Mouse (Mus musculus): Measurements from ENCODE around the gene Il23r. TPM values are rescaled to one million over a fixed set of nuclear protein-coding genes. Genes with fewer than 3 reads are reported as not detected.

Gene Il23r
- polyA plus RNA-seq, 1 experiment from 2014 or later: not detected

- Histone ChIP-seq H3K36me3 (no peaks in the 10 kb centered on the region), H3K4me1 (no peaks in the 10 kb centered on the region), H3K9me3 (replicated peaks) (no peaks in the 10 kb centered on the region), H3K27ac (no peak overlapping the region), H3K4me3 (no peak overlapping the region), H3K27me3 (ENCODE audit: low read depth, poor library complexity, severe bottlenecking) (no peaks in the 10 kb centered on the region)
- no peak for DNase-seq (ENCODE audit: low spot score)
- WGBS: 79% methylated on average over 1 of the region's 1 CpGs
These were observed 32.2 kb downstream of the Il23r start for GRCm38 (mm10) chr6:67459424-67459823.

- H3K4me3 ChIP-seq: no peak overlapping the region
- H3K27me3 ChIP-seq (ENCODE audit: low read depth, poor library complexity, severe bottlenecking): no peaks in the 10 kb centered on the region
- H3K36me3 ChIP-seq: no peaks in the 10 kb centered on the region
- no peaks in the 10 kb centered on the region for H3K9me3 ChIP-seq (replicated peaks)
- no peak for DNase-seq (ENCODE audit: low spot score)
- H3K27ac ChIP-seq: no peak overlapping the region
- no peaks in the 10 kb centered on the region for H3K4me1 ChIP-seq
- 63% methylated on average over 5 of the region's 5 CpGs for WGBS
These were observed 40.3 kb downstream of the Il23r start for GRCm38 (mm10) chr6:67451330-67451729.

- Histone ChIP-seq H3K4me1 (no peaks in the 10 kb centered on the region), H3K9me3 (replicated peaks) (no peaks in the 10 kb centered on the region), H3K27ac (no peak overlapping the region), H3K27me3 (ENCODE audit: low read depth, poor library complexity, severe bottlenecking) (no peaks in the 10 kb centered on the region), H3K36me3 (no peaks in the 10 kb centered on the region), H3K4me3 (no peak overlapping the region)
- no peak for DNase-seq (ENCODE audit: low spot score)
- 80% methylated on average over 1 of the region's 1 CpGs for WGBS
These were observed 45.8 kb downstream of the Il23r start for GRCm38 (mm10) chr6:67445866-67446265.

GRCm38 (mm10) chr6:67443124-67443523 lies 48.5 kb downstream of the Il23r start:
- H3K27ac ChIP-seq: no peak overlapping the region
- no peak overlapping the region for H3K4me3 ChIP-seq
- 89% methylated on average over 6 of the region's 6 CpGs for WGBS
- H3K27me3 ChIP-seq (ENCODE audit: low read depth, poor library complexity, severe bottlenecking): no peaks in the 10 kb centered on the region
- DNase-seq (ENCODE audit: low spot score): no peak
- no peaks in the 10 kb centered on the region for H3K4me1 ChIP-seq
- H3K9me3 ChIP-seq (replicated peaks): no peaks in the 10 kb centered on the region
- H3K36me3 ChIP-seq: no peaks in the 10 kb centered on the region

GRCm38 (mm10) chr6:67437814-67438385 lies 53.8 kb downstream of the Il23r start:
- H3K27me3 ChIP-seq (ENCODE audit: low read depth, poor library complexity, severe bottlenecking): no peaks in the 10 kb centered on the region
- no peak overlapping the region for H3K4me3 ChIP-seq
- H3K4me1 ChIP-seq: no peaks in the 10 kb centered on the region
- no peak overlapping the region for H3K27ac ChIP-seq
- H3K36me3 ChIP-seq: no peaks in the 10 kb centered on the region
- DNase-seq (ENCODE audit: low spot score): no peak
- 63% methylated on average over 3 of the region's 3 CpGs for WGBS
- no peaks in the 10 kb centered on the region for H3K9me3 ChIP-seq (replicated peaks)

GRCm38 (mm10) chr6:67437028-67437427 lies 54.6 kb downstream of the Il23r start:
- DNase-seq (ENCODE audit: low spot score): no peak
- no peak overlapping the region for H3K27ac ChIP-seq

GRCm38 (mm10) chr6:67436295-67436694 lies 55.4 kb downstream of the Il23r start:
- WGBS: 90% methylated on average over 2 of the region's 2 CpGs
- no peak for DNase-seq (ENCODE audit: low spot score)
- H3K4me3 ChIP-seq: no peak overlapping the region
- no peaks in the 10 kb centered on the region for H3K27me3 ChIP-seq (ENCODE audit: low read depth, poor library complexity, severe bottlenecking)
- H3K4me1 ChIP-seq: no peaks in the 10 kb centered on the region
- no peaks in the 10 kb centered on the region for H3K9me3 ChIP-seq (replicated peaks)
- no peaks in the 10 kb centered on the region for H3K36me3 ChIP-seq
- no peak overlapping the region for H3K27ac ChIP-seq

More at GRCm38 (mm10) chr6:67437028-67437427, 54.6 kb downstream of the Il23r start:
- H3K4me3 ChIP-seq: no peak overlapping the region
- no peaks in the 10 kb centered on the region for H3K4me1 ChIP-seq
- no peaks in the 10 kb centered on the region for H3K27me3 ChIP-seq (ENCODE audit: low read depth, poor library complexity, severe bottlenecking)
- H3K9me3 ChIP-seq (replicated peaks): no peaks in the 10 kb centered on the region
- H3K36me3 ChIP-seq: no peaks in the 10 kb centered on the region

- H3K27ac ChIP-seq: no peak overlapping the region
- 93% methylated on average over 1 of the region's 1 CpGs for WGBS
- DNase-seq (ENCODE audit: low spot score): no peak
These were observed 55.9 kb downstream of the Il23r start for GRCm38 (mm10) chr6:67435711-67436110.

GRCm38 (mm10) chr6:67434755-67435452 lies 56.8 kb downstream of the Il23r start:
- H3K4me1 ChIP-seq: no peaks in the 10 kb centered on the region
- no peaks in the 10 kb centered on the region for H3K36me3 ChIP-seq
- H3K27me3 ChIP-seq (ENCODE audit: low read depth, poor library complexity, severe bottlenecking): no peaks in the 10 kb centered on the region
- H3K9me3 ChIP-seq (replicated peaks): no peaks in the 10 kb centered on the region
- 61% methylated on average over 2 of the region's 2 CpGs for WGBS
- no peak overlapping the region for H3K27ac ChIP-seq
- DNase-seq (ENCODE audit: low spot score): no peak
- H3K4me3 ChIP-seq: no peak overlapping the region

More at GRCm38 (mm10) chr6:67435711-67436110, 55.9 kb downstream of the Il23r start:
- Histone ChIP-seq H3K36me3 (no peaks in the 10 kb centered on the region), H3K9me3 (replicated peaks) (no peaks in the 10 kb centered on the region), H3K27me3 (ENCODE audit: low read depth, poor library complexity, severe bottlenecking) (no peaks in the 10 kb centered on the region), H3K4me3 (no peak overlapping the region), H3K4me1 (no peaks in the 10 kb centered on the region)

GRCm38 (mm10) chr6:67431808-67432207 lies 59.8 kb downstream of the Il23r start:
- WGBS: 84% methylated on average over 3 of the region's 3 CpGs
- Histone ChIP-seq H3K36me3 (no peaks in the 10 kb centered on the region), H3K9me3 (replicated peaks) (no peaks in the 10 kb centered on the region), H3K4me1 (no peaks in the 10 kb centered on the region), H3K27ac (no peak overlapping the region), H3K4me3 (no peak overlapping the region), H3K27me3 (ENCODE audit: low read depth, poor library complexity, severe bottlenecking) (no peaks in the 10 kb centered on the region)
- DNase-seq (ENCODE audit: low spot score): no peak

- Histone ChIP-seq H3K4me1 (no peaks in the 10 kb centered on the region), H3K27ac (no peak overlapping the region), H3K4me3 (no peak overlapping the region), H3K27me3 (ENCODE audit: low read depth, poor library complexity, severe bottlenecking) (no peaks in the 10 kb centered on the region), H3K36me3 (no peaks in the 10 kb centered on the region), H3K9me3 (replicated peaks) (no peaks in the 10 kb centered on the region)
- DNase-seq (ENCODE audit: low spot score): no peak
- WGBS: 89% methylated on average over 5 of the region's 5 CpGs
These were observed 69.9 kb downstream of the Il23r start for GRCm38 (mm10) chr6:67421761-67422160.

GRCm38 (mm10) chr6:67416557-67416956 lies 75.1 kb downstream of the Il23r start:
- no peak for DNase-seq (ENCODE audit: low spot score)
- 88% methylated on average over 3 of the region's 3 CpGs for WGBS
- no peaks in the 10 kb centered on the region for H3K27me3 ChIP-seq (ENCODE audit: low read depth, poor library complexity, severe bottlenecking)
- no peak overlapping the region for H3K27ac ChIP-seq
- no peaks in the 10 kb centered on the region for H3K36me3 ChIP-seq
- H3K4me3 ChIP-seq: no peak overlapping the region
- H3K9me3 ChIP-seq (replicated peaks): no peaks in the 10 kb centered on the region
- no peaks in the 10 kb centered on the region for H3K4me1 ChIP-seq

- no peak for DNase-seq (ENCODE audit: low spot score)
- WGBS: 96% methylated on average over 5 of the region's 5 CpGs
- no peaks in the 10 kb centered on the region for H3K27me3 ChIP-seq (ENCODE audit: low read depth, poor library complexity, severe bottlenecking)
- no peak overlapping the region for H3K27ac ChIP-seq
- no peak overlapping the region for H3K4me3 ChIP-seq
- H3K36me3 ChIP-seq: no peaks in the 10 kb centered on the region
- H3K4me1 ChIP-seq: no peaks in the 10 kb centered on the region
- H3K9me3 ChIP-seq (replicated peaks): no peaks in the 10 kb centered on the region
These were observed 76.4 kb downstream of the Il23r start for GRCm38 (mm10) chr6:67415276-67415675.
